Mouse (Mus musculus): ENCODE measurements at regions not wholly inside any gene's neighbourhood (a gene's known extent, or its start where the extent isn't known, plus 50 kb on each side); places are given as distances from the start of the nearest gene placed in this dataset.
"Not testable (repeated sequence)": the region's sequence is repeated elsewhere in the genome, so short reads cannot be mapped to it uniquely, and the experiment has no call there.

DNA sequence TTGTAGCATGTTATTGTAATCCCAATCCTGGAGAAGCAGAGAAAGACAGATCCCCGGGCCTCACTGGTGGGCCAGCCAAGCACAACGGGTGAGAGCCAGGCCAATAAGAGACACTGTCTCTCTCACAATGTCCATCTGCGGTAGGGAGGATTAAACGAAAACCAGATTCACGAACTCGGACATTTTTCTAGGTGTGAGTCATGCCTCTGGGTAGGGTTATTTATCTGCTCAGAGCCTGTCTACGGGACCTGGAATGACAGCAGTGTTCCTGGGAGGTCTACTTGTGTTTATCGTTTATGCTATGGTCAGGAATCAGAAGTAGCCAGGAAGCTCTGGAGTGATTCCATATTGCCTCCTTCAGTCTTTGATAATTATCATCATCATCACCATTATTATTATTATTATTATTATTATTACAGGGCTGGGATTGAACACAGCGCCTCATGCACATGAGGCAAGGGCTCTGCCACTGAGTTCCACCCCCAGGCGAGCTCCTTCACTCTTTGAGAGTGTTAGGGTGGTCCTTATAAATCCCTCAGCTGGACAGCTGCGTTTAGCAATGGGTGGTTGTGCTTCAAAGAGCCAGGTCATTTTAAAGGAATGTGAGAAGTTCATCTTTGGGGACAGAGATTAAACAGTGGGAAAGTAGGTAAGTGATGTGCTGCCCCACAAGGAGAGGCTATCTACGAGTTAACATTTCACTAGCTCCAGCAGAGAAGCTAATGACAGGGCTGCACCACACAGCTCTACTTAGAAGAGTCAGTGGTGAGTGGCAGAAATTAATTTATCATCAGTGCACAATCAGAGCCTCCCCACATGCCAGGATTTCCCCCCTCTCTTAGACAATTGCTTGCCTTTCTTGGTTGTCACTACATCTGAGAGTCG lies 116.3 kb downstream of the Enc1 start:
- DNase-seq (ENCODE audit: low read depth) = no peak

DNA sequence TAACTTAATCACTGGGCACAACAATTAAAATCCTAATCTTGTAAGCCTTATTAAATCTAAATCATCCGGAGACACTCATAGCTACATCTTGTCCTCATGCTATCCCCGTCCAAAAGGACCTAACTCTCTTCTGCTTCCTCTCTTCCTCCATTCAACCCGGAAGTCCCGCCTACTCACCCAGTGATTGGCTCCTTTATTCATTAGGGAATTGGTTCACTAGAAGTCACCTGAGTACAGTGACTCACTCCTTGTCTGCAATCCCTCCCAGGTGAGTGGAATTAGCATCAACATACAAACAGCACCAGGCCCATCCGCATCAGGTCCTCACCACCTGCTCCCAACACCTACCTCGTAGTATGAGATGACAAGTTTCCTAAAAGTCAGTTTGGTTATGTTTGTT lies 114.5 kb downstream of the Enc1 start:
- DNase-seq (ENCODE audit: low read depth) = not testable (repeated sequence)

DNA sequence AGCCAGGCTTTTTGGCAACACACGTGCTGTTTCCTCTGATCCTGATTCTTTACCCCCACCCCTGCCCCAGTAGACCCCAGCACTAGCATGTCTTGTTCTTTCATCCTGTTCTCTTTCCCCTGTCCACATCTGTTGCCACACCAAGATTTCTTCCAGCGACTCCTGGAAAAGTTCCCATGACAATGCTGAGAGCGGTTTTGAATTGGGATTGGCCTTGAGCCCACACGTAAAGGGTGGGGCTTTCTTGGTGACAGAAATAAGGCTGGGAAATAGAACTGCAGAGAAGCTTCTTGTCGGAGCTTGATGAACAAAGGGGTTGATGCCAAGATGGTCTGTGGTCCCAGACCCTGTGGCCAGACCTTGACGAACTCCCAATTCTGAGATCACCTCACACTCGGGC lies 106.8 kb downstream of the Enc1 start:
- no peak for DNase-seq (ENCODE audit: low read depth)

DNA sequence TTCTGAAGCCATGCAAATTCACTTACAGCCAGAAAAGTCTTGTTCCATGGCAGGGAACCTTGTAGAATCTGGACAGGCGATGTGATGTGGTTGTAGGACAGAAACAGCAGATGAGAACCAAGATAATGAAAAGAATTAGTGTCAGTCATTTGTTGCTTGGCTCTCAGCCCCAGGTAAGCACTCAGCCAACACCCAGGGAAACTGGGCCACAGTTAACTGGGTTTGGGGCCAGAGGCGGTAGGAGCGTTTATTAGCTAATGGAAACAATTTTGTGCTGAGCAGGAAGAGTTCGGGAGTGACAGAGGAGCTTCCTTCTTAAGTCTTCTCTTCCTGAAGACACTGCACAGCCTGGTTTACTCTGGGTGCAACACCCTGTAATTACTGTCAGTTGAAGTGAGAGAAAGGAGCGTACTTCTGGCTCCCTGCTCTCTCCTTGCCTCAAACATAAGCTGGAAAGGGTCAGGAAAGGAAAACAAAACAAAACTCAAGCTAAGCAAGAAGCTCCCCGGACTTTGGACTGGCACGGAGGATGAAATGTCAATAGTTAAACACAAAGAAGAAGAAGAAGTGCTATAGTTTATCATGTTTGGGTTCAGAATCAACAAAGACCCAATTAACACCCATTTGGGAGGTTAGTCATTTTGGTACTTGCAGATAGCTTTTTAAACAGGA lies 100.4 kb downstream of the Enc1 start:
- DNase-seq (ENCODE audit: low read depth) = no peak

DNA sequence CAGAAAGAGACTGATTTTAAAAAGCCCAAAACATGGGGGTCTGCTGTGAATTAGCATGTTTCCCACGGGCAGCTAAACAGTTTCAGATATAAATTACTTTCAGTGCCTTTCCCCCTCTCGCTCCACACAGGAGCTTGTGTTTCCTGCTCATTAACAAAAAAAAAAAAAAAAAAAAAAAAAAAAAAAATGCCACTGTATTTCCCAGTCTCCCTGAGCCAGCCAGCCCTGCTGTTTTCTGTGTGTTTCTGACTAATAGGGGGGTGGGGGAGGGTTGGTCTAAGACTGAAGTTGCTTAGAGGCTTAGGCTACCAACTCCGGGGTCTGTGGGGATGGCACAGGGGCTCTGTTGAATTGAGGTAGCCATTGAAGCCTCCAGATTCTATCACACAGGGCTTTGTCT lies 97.0 kb downstream of the Enc1 start:
- no peak for DNase-seq (ENCODE audit: low read depth)

DNA sequence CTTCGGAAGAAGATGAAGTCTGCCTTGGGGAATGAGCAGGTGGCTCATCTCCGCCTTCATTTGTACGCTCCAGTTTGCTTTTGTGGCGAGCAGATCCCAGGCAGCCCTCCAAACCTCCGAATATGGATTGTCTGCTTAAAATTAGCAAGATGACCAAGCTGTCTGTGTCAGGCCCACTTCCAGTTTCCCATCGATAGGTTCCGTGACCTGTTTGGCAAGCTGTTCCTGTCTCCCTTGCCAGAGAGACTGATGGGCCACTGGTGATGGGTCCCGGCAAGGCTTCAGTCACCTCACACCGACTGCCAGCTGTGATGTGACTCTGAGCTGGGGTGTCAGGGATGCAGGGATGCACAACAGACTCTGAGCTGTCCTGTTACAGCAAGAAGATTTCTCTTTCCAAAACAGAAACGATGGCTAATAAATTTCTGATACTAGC lies 96.4 kb downstream of the Enc1 start:
- no peak for DNase-seq (ENCODE audit: low read depth)

DNA sequence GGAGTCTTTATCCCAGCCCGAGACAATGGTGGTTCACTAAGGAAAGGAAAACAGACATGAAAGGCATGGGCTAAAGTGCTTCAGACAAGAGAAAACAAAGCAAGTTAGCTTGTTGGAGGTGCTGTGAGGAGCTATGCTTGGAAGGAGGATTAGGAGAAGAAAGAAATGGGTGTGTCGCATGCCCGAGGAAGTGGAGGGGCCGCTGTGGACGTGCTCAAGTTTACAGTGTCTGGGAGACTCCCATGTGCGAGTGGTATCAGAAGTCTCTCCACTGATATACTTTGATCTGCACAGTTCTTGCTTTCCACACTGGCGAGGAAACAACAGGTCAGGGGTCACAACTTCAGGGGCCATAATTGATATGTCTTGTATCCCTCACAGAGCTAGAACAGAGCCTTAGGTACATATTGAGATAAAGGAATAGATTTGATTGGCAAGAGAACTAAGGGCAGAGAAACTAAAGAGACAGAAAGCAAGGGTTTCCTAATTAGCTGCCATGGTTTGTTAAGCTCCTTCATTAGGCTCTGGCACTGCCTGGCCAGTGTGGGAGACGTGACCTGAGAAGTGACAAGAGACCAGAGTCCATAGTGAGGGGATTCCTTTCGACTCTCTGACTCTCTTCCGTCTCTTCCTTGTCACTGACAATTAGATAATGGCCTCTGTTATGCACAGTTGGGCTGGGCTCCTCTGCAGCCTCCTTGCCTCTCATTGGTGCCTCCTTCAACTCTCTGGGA lies 93.1 kb downstream of the Enc1 start:
- no peak for DNase-seq (ENCODE audit: low read depth)

DNA sequence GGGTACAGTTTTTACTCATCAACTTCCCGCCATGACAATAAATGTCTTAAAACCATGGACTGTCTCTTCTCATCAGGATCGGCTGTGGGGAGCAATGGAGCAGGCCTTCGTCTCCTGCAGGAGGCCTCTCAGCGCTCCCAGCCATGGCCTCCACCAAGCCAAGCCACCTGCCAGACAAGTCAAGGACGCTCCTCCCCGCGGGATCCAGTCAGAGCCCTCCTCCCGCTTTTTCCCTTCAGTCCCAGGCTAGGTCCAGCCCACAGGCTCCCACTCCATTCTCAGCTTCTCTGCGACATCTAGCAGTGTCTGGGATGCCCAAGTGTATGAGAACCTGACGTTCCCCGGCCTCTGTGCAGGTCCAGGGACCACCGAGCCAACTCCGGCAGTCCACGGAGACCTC lies 90.2 kb downstream of the Enc1 start:
- no peak for DNase-seq (ENCODE audit: low read depth)

DNA sequence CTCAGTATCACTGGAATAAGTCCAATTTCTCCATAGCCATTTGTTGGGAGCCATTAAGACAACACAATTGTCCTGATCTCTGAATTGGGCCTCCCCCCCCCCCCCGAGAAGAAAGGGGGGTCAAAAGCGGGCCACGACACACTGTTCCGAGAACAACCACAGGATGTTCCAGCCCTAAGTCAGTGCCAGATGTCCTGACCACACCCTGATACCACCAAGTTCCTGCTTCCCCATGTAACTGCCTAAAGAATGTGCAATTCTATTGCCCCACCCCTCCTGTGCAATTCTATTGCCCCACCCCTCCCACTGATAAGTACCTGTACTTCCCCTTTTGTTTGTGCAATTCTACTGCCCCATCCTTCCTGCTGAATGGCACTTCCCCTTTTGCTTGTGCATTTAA lies 80.4 kb downstream of the Enc1 start:
- DNase-seq (ENCODE audit: low read depth) = not testable (repeated sequence)

DNA sequence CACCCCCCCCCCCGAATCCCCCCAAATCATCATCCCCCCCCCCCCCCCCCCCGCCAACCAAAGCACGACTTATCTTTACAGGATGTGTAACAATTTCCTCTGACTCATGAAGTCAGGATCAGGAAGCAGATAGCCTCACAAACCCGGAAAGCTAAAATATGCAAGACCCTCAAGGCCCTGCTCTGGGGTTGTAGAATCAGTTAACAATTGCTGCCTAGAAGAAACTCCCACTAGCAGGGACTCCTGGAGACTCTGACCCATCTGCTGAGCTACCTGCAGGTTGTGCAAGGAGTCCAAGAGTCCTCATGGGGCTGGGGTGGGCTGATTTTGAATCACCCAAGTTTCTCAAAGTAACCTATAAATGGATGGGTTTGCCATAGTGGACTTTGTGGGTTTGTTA lies 79.9 kb downstream of the Enc1 start:
- DNase-seq (ENCODE audit: low read depth) = no peak

DNA sequence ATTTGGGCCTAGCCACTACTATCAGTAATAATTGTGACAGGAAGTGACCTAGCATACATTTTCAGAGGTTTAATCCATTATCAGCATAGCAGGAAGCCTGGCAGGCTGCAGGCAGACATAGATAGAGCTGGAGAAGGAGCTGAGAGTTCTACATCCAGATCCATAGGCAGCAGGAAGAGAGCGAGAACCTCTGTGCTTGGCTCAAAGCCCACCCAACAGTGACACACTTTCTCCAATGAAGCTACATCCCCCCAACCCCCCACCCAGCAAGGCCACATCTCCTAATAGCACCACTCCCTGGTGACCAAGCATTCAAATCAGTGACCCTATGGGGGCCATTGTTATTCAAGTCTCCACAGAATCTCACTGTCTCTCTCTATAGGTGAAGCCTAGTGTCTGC lies 79.4 kb downstream of the Enc1 start:
- no peak for DNase-seq (ENCODE audit: low read depth)

DNA sequence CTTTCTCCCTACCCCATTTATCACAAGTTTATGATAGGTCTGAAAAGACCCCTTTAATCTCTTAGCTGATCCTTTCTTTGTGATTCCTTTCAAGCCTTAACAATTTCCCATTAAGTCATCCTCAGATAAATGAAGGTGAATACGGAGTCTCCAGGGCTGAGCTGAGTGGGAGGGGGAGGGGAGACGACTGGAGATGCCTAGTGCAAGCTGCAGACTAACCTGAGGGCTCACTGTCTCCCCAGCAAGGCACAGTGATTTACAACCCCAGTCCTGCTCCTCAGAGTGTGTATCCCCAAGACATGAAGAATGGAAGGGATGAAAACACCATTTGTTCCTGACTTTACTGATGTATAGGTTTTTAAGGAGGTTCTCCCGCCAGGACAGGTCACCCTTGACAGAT lies 76.7 kb downstream of the Enc1 start:
- DNase-seq (ENCODE audit: low read depth) = no peak

DNA sequence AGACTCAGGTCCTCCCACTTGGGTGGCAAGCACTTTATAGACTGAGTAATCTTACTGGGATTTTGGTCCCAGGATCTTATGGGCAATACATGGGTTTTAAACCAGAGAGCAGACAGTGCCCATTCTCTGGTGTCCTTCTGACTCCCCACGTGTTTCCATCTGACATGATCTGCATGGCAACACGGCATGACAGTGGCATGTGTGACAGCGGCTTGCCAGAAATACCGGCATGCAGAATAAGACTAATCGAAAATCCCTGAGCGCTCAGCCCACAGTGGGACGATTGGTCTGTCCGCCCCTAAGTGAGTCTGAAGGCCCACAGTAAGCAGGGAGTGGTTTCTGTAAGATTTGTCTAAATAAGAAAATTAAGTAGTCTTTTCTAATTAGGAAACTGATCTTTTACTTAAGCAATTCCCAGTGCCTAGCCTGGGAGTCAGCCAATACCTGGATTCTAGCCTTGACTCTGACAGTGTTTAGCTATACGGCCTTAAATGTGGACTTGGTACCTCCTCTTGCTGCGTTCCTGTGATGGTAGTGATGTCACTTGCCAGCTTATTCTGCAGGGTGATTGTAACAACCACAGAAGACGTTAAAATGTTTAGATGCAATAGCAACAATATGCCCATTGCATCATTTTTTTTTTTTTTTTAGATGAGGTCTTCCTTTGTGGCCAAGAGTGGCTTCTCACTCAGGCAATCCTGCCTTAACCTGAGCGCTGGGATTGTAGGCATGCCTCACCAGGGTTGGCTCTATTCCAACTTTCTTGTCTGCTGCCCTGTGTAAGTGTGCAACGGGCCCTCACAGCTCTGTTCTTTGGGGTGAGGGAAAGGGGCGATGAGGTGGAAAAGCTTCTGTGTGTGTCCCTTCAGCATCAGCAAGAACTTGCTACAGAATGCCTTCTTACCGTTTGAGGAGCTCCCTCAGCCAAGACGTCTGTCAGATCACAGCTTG lies 71.8 kb downstream of the Enc1 start:
- DNase-seq (ENCODE audit: low read depth) = no peak

DNA sequence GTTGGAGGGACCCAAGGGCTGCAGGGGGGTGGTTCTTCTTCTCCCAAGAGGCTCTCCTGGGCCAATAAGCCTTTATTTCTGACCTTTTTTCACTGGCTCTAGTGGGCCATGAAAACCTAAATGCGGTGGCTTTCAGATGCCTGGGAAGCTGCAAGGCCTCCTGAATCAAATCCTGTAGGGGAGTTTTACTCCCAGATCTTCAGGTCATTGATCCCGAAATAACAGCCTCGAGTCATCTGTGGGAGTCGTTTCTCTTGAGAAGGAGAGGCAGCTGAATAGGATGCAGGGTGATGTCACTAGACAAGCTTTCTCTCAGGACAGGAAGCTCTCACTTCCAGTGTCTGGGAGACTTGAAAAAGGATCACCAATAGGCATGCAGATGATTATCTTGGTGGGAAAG lies 70.4 kb downstream of the Enc1 start:
- DNase-seq (ENCODE audit: low read depth) = no peak

DNA sequence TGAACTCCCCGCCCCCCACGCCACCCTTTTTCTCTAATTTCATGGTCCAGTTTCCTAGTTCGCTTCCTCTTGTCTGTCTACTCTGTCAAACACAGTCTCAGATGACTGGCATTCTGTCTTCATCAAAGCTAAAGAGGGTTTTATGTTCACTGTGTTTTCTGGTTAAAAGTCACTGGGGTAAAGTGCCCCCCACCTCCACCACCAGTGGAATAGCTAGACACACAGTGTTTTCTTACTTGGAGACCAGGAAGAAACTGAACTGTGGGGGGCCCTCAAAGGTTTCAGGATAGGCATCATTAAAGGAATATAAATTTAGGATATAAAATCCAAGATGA lies 69.9 kb downstream of the Enc1 start:
- DNase-seq (ENCODE audit: low read depth) = no peak

DNA sequence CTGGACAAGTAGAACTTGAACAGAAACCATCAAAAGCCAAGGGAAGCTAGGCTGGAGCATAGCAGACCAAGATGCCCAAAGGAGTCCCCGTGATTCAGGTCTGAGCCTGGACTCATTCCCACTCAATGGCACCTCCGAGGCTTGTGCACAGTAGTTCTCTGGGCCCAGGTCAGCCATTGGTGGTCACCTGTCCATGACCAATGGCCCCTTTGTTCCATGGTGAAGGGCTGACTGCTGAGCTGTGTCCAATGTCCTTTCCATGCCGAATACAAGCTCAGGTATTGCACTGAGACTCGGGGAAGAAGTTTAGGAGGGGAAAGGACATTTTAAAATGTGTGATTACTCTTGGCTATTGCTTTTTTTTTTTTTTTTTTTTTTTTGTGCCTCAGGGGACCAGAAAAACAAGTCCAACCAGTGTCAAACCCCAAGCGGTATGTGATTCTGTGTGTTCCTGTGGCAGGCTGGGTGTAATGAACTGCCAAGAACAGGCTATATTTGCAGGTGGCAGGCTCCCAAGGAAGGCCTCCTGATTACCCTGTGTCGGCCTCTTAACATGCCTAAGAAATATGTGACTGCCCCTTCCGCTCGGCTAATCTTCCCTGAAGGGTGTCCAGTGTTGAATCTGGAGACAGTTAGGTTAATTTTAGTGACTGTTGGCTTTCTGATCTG lies 69.4 kb downstream of the Enc1 start:
- no peak for DNase-seq (ENCODE audit: low read depth)

DNA sequence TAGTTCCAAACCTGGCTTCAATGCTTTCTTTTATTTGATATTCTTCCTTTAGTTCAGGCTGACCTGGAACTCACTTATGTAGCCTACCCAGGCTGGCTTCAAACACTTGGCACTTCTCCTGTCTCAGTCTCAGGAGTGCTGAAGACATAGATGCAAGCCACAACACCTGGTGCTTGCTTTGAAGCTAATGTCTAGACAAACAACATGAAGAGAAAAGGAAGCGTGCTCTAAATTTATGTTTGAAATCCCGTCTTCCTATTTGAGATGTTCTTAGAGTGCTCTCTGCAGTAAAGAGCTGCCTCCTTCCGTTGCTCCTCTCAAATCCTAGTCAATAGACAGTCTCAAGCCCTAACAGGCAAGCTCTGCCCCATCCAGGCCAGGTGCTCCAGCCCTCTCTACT lies 68.5 kb downstream of the Enc1 start:
- DNase-seq (ENCODE audit: low read depth) = peak; percentile 61

DNA sequence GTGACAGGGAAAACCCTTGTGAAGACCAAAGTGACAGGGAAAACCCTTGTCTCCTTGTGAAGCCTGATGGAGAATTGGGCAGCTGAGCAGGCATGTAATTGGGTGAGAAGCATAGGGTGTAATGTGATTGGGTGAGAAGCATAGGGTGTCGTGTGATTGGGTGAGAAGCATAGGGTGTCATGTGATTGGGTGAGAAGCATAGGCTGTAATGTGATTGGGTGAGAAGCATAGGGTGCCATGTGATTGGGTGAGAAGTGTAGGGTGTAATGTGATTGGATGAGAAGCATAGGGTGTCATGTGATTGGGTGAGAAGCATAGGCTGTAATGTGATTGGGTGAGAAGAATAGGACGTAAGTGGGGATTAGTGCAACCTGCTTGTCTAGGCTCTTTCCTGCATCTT lies 67.5 kb downstream of the Enc1 start:
- no peak for DNase-seq (ENCODE audit: low read depth)

All from naive thymus-derived CD4-positive, alpha-beta T cell, adult 2 months (primary cell).